Mouse (Mus musculus) limb, embryonic 11.5 days (tissue): ENCODE data around the gene Chrna4. TPM values are rescaled to one million over a fixed set of nuclear protein-coding genes. Genes with fewer than 3 reads are reported as not detected.

Experiments
- polyA plus RNA-seq: library from polyadenylated mRNA; unstranded; fragments of >200 nt; fragmentation: Nextera tagmentation; extraction: Ambion mirVana; gene quantifications from 2 replicates; pipeline ENCODE4 v1.2.1, GENCODE M21; 2014

The Chrna4 gene
- polyA plus RNA-seq, 1 experiment from 2014 or later, result 0.95 TPM

Other genes with a start within 250 kb of the Chrna4 start
- 80.5 and 83.1 TPM in 2 replicates for gene Ythdf1, start 122.6 kb downstream of the Chrna4 start, polyA plus RNA-seq
- not detected in 2 replicates for gene Birc7, start 114.5 kb downstream of the Chrna4 start, polyA plus RNA-seq
- gene Nkain4, start 88.8 kb downstream of the Chrna4 start, polyA plus RNA-seq, result 3.6 and 7.8 TPM in 2 replicates
- gene Arfgap1, start 76.3 kb downstream of the Chrna4 start, polyA plus RNA-seq, result 60.4 and 69.3 TPM in 2 replicates
- gene Col20a1, start 57.0 kb downstream of the Chrna4 start, polyA plus RNA-seq, result 0.15 and 0.71 TPM in 2 replicates
- gene Kcnq2, start 91.8 kb upstream of the Chrna4 start, polyA plus RNA-seq, result 0.11 and 0.25 TPM in 2 replicates
- 0.13 and 0.14 TPM in 2 replicates for gene Eef1a2, start 113.5 kb upstream of the Chrna4 start, polyA plus RNA-seq
- 422 and 444 TPM in 2 replicates for gene Ppdpf, start 143.7 kb upstream of the Chrna4 start, polyA plus RNA-seq
- 0.04 TPM in 1 of 2 replicates, not detected in the other for gene Ptk6, start 159.2 kb upstream of the Chrna4 start, polyA plus RNA-seq
- gene Srms, start 169.6 kb upstream of the Chrna4 start, polyA plus RNA-seq, result 0.94 and 1.4 TPM in 2 replicates
- gene Fndc11, start 176.5 kb upstream of the Chrna4 start, polyA plus RNA-seq, result 0.17 and 0.69 TPM in 2 replicates
- gene Helz2, start 198.5 kb upstream of the Chrna4 start, polyA plus RNA-seq, result 0.99 and 1.2 TPM in 2 replicates
- 19.7 and 21.3 TPM in 2 replicates for gene Gmeb2, start 244.5 kb upstream of the Chrna4 start, polyA plus RNA-seq